Mouse (Mus musculus) C2C12 (cell line): Measurements from ENCODE around the gene Rrp36. TPM values are rescaled to one million over a fixed set of nuclear protein-coding genes. Genes with fewer than 3 reads are reported as not detected.
A peak's percentile ranks its signal among the peaks of the same experiment; 100 is the strongest.

Source experiments
- H3K27me3 ChIP-seq: one replicate; pipeline ENCODE4 v1.6.1; 2011; ENCODE audit not compliant: control insufficient read depth, insufficient read depth, insufficient read length
- H3K36me3 ChIP-seq: one replicate; pipeline ENCODE4 v1.6.1; 2011; ENCODE audit not compliant: control insufficient read depth, insufficient read depth
- H3K4me3 ChIP-seq: one replicate; pipeline ENCODE4 v1.5.1; 2011; ENCODE audit warnings: mild to moderate bottlenecking, control low read depth; ENCODE audit not compliant: poor library complexity, insufficient read depth, severe bottlenecking
- H3K79me2 ChIP-seq: one replicate; pipeline ENCODE4 v1.6.1; 2011; ENCODE audit not compliant: control insufficient read depth, insufficient read depth
- H3K79me3 ChIP-seq: one replicate; pipeline ENCODE4 v1.6.1; 2011; ENCODE audit warnings: low read depth, control low read depth
- H3ac ChIP-seq: one replicate; pipeline ENCODE3; 2011; ENCODE audit warnings: low read depth; ENCODE audit not compliant: control insufficient read depth, insufficient read length
- CEBPB ChIP-seq: IDR thresholded peaks from one replicate; pipeline ENCODE4 v1.6.1; 2011; ENCODE audit warnings: low read depth, mild to moderate bottlenecking, control low read depth, moderate library complexity
- CTCF ChIP-seq: IDR thresholded peaks from one replicate; pipeline ENCODE4 v1.5.1; 2011; ENCODE audit not compliant: control insufficient read depth, insufficient read depth, insufficient read length
- FOSL1 ChIP-seq: IDR thresholded peaks from one replicate; pipeline ENCODE4 v1.8.0; 2011; ENCODE audit warnings: mild to moderate bottlenecking, low read length; ENCODE audit not compliant: poor library complexity, insufficient read depth, severe bottlenecking
- MAX ChIP-seq: IDR thresholded peaks from one replicate; pipeline ENCODE4 v1.6.1; 2011; ENCODE audit warnings: mild to moderate bottlenecking, control low read depth
- MYOD1 ChIP-seq: IDR thresholded peaks from one replicate; pipeline ENCODE4 v1.6.1; 2011; ENCODE audit warnings: low read depth; ENCODE audit not compliant: control insufficient read depth, insufficient read length
- MYOG ChIP-seq: IDR thresholded peaks from one replicate; pipeline ENCODE4 v1.6.1; 2011; ENCODE audit not compliant: control insufficient read depth, insufficient read length; ENCODE audit errors: extremely low read depth
- USF1 ChIP-seq: IDR thresholded peaks from one replicate; pipeline ENCODE4 v1.6.1; 2011; ENCODE audit warnings: low read depth, mild to moderate bottlenecking, control low read depth, moderate library complexity
- polyA plus RNA-seq: library from polyadenylated mRNA; unstranded; fragments of >200 nt; fragmentation: generic; extraction: Trizol; gene quantifications from one replicate; pipeline ENCODE4 v1.2.1, GENCODE M21; 2012; ENCODE audit warnings: missing spikeins

Gene Rrp36
- polyA plus RNA-seq, 1 experiment = 45.8 TPM

DNA sequence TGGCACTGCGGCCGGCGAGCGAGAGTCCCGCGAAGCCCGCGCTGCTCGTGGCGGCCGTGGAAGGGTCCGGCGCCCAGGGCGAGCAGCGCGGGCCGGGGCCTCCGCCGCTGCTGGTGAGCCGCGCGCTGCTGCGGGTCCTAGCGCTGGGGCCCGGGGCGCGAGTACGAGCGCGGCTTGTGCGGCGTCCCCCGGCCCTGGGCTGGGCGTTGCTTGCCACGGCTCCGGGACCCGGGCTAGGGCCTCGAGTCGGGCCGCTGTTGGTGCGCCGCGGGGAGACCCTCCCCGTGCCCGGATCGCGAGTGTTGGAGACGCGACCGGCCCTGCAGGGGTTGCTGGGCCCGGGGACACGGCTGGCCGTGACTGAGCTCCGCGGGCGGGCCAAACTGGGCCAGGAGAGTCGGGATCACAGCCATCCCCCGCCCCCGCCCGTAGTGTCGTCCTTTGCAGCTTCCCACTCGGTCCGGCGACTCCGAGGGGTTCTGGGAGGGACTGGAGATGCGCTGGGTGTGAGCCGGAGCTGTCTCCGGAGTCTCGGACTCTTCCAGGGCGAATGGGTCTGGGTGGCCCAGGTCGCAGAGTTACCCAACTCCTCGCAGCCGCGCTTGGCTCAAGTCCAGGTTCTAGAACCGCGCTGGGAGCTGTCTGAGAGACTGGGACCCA is 37.6 kb upstream of the Rrp36 start:
- Histone ChIP-seq H3K4me3 (peak overlapping the region; percentile 83), H3K79me3 (peaks cover 12% of the 10 kb centered on the region), H3K27me3 (no peaks in the 10 kb centered on the region), H3K36me3 (peaks cover 20% of the 10 kb centered on the region), H3K79me2 (peaks cover 27% of the 10 kb centered on the region), H3ac (peak overlapping the region; percentile 100)
- no peak for TF ChIP-seq USF1
- TF ChIP-seq MYOG = no peak
- TF ChIP-seq FOSL1 = no peak
- TF ChIP-seq CEBPB = no peak
- no peak for TF ChIP-seq MYOD1
- TF ChIP-seq MAX = no peak
- no peak for TF ChIP-seq CTCF

DNA sequence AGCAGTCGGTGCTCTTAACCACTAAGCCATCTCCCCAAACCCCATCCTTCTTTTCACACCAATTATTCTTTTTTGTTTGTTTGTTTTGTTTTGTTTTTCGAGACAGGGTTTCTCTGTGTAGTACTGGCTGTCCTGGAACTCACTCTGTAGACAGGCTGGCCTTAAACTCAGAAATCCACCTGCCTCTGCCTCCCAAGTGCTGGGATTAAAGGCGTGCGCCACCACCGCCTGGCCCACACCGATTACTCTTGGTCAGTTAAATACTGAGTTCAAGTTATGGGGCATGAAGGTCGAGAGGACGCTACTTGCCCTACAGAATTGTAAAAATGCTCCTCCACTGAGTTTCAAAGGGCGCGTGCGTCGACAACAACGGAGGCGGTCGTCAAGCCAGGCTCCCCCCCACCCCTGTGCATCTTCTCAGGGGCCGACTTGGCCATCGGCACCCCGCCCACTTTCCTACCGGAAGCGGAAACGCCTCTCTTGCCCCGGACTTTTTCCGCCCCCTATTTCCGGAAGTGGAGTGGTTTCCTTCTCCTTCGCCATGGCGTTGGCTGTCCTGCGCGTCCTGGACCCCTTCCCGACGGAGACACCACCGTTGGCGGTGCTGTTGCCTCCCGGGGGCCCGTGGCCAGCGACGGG is 36.9 kb upstream of the Rrp36 start, which contains the start of gene Pex6:
Gene Pex6 (plus strand): TSS at position 505 of the 639 bp plus-strand sequence.
- Histone ChIP-seq H3K36me3 (peaks cover 20% of the 10 kb centered on the region), H3K4me3 (peak within 1 kb of the TSS; percentile 83), H3K79me2 (peaks cover 27% of the 10 kb centered on the region), H3K27me3 (no peaks in the 10 kb centered on the region), H3K79me3 (peaks cover 12% of the 10 kb centered on the region), H3ac (peak within 1 kb of the TSS; percentile 100)
- TF ChIP-seq MAX (peak; percentile 45), CEBPB (no peak), MYOD1 (no peak), USF1 (no peak)

DNA sequence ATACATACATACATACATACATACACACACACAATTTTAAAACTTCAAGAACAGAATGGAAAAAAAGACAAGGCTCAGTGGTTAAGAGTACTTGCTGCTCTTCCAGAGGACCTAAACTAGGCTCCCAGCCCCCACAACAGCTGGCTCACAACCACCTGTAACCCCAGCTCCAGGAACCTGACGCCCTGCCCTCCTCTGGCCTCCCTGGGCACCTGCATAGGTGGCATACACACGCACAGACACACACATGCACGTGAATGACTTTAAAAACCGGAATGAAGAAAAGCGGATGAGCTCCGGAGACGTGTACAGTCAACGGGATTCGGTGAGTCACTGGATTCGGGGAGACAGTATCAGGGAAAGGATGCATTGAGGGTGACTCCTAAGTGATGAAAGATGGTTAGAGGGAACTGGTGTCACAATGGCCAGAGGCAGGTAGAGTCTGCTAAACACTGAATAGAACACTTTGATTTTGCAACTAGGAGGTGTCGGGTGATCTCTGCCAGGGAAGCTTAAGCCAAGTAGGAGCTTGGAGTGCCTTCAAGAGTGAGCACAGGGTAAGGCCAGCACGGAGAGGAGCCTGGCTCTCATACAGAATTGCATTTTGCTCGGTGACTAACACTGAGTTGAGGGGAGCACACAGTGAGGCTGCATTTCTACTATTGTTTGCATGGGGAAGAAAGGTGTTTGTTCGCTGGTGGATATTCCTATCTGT is 32.4 kb upstream of the Rrp36 start:
- no peak for TF ChIP-seq MYOG
- TF ChIP-seq CEBPB = no peak
- no peak for TF ChIP-seq FOSL1
- no peak for TF ChIP-seq MYOD1
- TF ChIP-seq MAX = no peak
- TF ChIP-seq CTCF = no peak
- TF ChIP-seq USF1 = no peak
- Histone ChIP-seq H3ac (no peak overlapping the region), H3K36me3 (no peaks in the 10 kb centered on the region), H3K4me3 (no peak overlapping the region), H3K79me3 (peaks cover 22% of the 10 kb centered on the region), H3K27me3 (no peaks in the 10 kb centered on the region), H3K79me2 (peaks cover 36% of the 10 kb centered on the region)

DNA sequence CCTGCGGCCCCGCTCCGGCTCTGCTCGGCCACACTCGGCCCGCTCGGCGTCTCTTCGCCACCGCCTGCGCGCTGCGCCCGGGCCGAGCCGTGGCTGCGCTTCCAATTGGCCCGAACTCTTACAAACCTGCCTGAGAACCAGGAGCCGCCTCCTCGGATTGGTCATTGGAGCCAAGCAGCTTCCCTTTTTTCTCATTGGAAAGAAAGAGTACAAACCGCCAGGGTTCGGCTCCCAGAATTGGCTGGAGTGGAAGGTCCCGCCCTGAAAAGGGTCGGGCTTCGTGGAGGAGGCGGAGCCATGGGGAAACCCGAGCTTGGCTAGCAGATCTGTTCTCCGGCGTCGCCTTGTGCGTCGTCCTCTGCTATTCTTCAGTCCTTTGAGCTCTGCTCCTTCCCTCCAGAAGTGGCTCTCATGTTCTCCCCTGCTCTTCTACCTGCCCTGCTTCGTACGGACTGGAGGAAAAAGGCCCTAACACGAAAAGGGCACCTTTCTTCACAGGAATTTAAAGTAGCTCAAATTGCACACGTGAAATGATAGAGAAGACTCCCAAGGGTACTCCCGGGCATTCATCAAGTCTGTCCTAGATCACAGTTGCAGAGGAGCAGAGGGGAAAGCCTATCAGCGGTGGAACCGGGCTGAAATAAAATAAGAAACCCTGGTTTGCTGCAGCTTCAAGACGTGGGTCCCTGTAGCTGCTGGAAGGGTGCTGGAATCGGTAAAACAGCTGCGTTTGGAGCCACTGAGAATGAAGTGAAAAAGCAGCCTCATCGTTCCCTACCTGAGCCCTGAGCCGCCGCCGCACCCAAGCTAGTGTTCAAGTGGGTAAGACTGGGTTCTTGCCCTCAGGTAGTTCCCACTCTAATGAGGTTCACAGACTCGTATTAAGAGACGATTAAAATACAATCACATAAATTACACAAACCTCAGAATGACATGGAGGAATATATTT is 31.0 kb upstream of the Rrp36 start, which contains the start of gene Ppp2r5d:
Gene Ppp2r5d (minus strand): TSS at position 225 of the 949 bp plus-strand sequence.
- Histone ChIP-seq H3K4me3 (peak within 1 kb of the TSS; percentile 78), H3K79me3 (peaks cover 32% of the 10 kb centered on the region), H3ac (peak within 1 kb of the TSS; percentile 95), H3K36me3 (peaks cover 7% of the 10 kb centered on the region), H3K79me2 (peaks cover 45% of the 10 kb centered on the region), H3K27me3 (no peaks in the 10 kb centered on the region)
- TF ChIP-seq CTCF (no peak), MAX (peak; percentile 5)

DNA sequence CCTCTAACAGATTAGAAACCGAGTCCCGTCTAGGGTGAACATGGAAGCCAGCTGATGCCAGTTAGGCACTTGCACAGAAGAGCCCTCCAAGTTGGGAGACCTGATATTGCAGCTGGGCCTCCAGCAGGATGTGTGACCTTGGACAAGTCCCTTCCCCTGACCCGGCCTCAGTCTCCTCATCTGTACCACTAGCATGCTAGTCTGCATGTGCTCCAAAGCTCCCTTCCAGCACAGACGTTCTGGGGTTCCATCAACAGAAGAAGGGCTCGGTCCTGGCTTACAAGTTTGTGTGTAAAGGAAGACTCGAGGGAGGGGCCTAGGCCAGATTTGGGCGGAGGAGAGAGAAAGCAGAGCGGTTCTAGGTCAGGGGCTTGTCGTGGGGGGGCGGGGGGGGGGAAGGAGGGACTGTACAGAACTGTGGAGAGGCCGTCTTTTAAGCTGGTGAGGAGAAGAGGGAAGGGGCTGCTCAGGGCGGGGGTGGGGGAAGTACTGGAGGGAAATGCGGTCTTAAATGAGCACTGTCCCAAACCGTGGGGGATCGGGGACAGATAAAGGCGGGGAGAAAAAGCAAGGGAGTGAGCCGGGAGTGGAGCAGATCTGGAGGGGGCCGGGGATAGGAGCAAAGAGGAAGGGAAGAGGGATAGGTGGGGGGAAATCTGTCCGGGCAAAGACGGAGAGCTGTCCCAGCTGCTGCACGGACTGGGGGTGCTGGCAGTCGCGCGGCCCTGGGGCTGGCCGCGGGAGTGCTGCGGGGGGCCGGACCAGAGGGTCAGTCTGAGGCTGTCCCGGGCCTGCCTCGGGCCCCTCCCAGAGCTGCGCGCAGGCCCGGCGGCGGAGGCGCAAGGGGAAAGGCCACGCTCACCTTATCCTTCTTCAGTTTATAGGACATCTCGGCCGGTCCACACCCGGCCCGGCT is 30.1 kb upstream of the Rrp36 start:
- H3K79me2 ChIP-seq = peaks cover 55% of the 10 kb centered on the region
- H3K79me3 ChIP-seq = peaks cover 36% of the 10 kb centered on the region
- H3K4me3 ChIP-seq = peak overlapping the region; percentile 78
- H3K36me3 ChIP-seq = peaks cover 13% of the 10 kb centered on the region
- no peaks in the 10 kb centered on the region for H3K27me3 ChIP-seq
- TF ChIP-seq CEBPB (no peak), CTCF (no peak), USF1 (no peak), MYOG (no peak)
- H3ac ChIP-seq = peak overlapping the region; percentile 95
